Mouse (Mus musculus) E14TG2a.4 (cell line): ENCODE data around the gene Olfr649.

Experiments
- CTCF ChIP-seq: conservative IDR thresholded peaks from 2 replicates; pipeline ENCODE4 v1.5.1; 2014; ENCODE audit warnings: low read length
- NANOG ChIP-seq: IDR thresholded peaks from 2 replicates; pipeline ENCODE4 v1.6.1; 2014; ENCODE audit warnings: borderline replicate concordance, low read length, mixed read lengths
- POU5F1 ChIP-seq: IDR thresholded peaks from 2 replicates; pipeline ENCODE4 v1.6.1; 2014; ENCODE audit warnings: low read length, borderline replicate concordance

DNA sequence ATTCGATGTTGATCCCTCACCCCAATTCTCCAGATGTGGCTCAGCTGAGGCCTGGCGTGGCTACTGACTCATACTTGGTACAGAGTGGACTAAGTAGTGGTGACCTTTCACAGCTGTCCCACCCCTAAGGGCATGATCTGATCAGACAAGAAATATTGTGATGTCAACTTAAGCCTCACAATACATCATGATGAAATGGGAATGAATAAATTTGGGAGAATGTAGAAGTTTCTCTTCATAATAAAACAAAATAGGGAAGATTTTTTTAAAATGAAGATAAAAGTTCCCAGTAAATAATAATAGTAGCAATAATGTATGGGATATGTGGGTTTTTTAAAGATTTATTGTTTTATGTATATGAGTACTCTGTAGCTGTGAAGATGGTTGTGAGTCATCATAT is 45.3 kb downstream of the Olfr649 start, which contains the start of gene Ubqlnl:
- TF ChIP-seq CTCF (no peak), NANOG (no peak), POU5F1 (no peak)
